Mouse (Mus musculus): Measurements from ENCODE around the gene Tdp1.

GRCm38 (mm10) chr12:99838703-99839102, 45.6 kb upstream of the Tdp1 start:
- TF ChIP-seq GATA1 (IDR thresholded peaks at IDR 0.05; ENCODE audit: borderline replicate concordance, low read length) (no peak), FLI1 (IDR thresholded peaks at IDR 0.05; ENCODE audit: low read length) (no peak)
